Mouse (Mus musculus) ES-E14 (cell line): ENCODE results near the gene Zfand4. TPM values are rescaled to one million over a fixed set of nuclear protein-coding genes. Genes with fewer than 3 reads are reported as not detected.

Experiments
- DNase-seq: peaks from one replicate; pipeline ENCODE4 v3.0.0-alpha.2; 2013; ENCODE audit warnings: low read depth, low spot score
- H3K27ac ChIP-seq: 2 replicates; pipeline ENCODE4 v1.5.1; 2012; ENCODE audit warnings: low read depth, mild to moderate bottlenecking, low read length, moderate library complexity, mixed read lengths; ENCODE audit not compliant: poor library complexity, insufficient read depth, severe bottlenecking
- H3K36me3 ChIP-seq: 2 replicates; pipeline ENCODE4 v1.6.1; 2012; ENCODE audit warnings: mild to moderate bottlenecking, low read length, moderate library complexity, mixed read lengths; ENCODE audit not compliant: control insufficient read depth, poor library complexity, insufficient read depth, severe bottlenecking
- H3K4me1 ChIP-seq, 2 experiments: fragments of 150-350 bp in 1 of 2; sonication (generic) in 1 of 2; 2 replicates each; pipeline ENCODE4 v1.6.1; 2012; ENCODE audit warnings: low read length in 2 of 2, mild to moderate bottlenecking in 1 of 2, mixed read lengths in 1 of 2; ENCODE audit not compliant: control insufficient read depth in 2 of 2, insufficient read depth in 2 of 2, poor library complexity in 1 of 2
- H3K4me3 ChIP-seq, 2 experiments: fragments of 150-350 bp in 1 of 2; sonication (generic) in 1 of 2; 2 replicates each; pipeline ENCODE4 v1.5.1; 2012; ENCODE audit warnings: low read length in 2 of 2, low read depth in 1 of 2, mild to moderate bottlenecking in 1 of 2, mixed read lengths in 1 of 2; ENCODE audit not compliant: insufficient read depth in 1 of 2, poor library complexity in 1 of 2, severe bottlenecking in 1 of 2
- H3K9ac ChIP-seq: 2 replicates; pipeline ENCODE4 v1.6.1; 2012; ENCODE audit warnings: low read depth, mild to moderate bottlenecking, low read length, mixed read lengths; ENCODE audit not compliant: poor library complexity, insufficient read depth, severe bottlenecking
- H3K9me3 ChIP-seq: fragments of 150-350 bp; sonication (generic); 2 replicates; pipeline ENCODE4 v1.6.1; 2012; ENCODE audit warnings: low read depth, mild to moderate bottlenecking, low read length; ENCODE audit not compliant: control insufficient read depth, insufficient read depth
- CHD2 ChIP-seq: IDR thresholded peaks from 2 replicates; pipeline ENCODE4 v1.6.1; 2014; ENCODE audit warnings: mild to moderate bottlenecking, low read depth, low read length, inconsistent platforms
- HCFC1 ChIP-seq: IDR thresholded peaks from 2 replicates; pipeline ENCODE4 v1.6.1; 2012; ENCODE audit warnings: low read length, inconsistent platforms, borderline replicate concordance; ENCODE audit not compliant: insufficient read depth
- MAFK ChIP-seq: IDR thresholded peaks from 2 replicates; pipeline ENCODE4 v1.6.1; 2014; ENCODE audit warnings: mild to moderate bottlenecking, low read depth, low read length, inconsistent platforms; ENCODE audit not compliant: insufficient read depth
- ZC3H11A ChIP-seq: IDR thresholded peaks from 2 replicates; pipeline ENCODE4 v1.6.1; 2012; ENCODE audit warnings: low read depth, mild to moderate bottlenecking, inconsistent platforms, low read length, borderline replicate concordance
- ZNF384 ChIP-seq: IDR thresholded peaks from 2 replicates; pipeline ENCODE4 v1.6.1; 2012; ENCODE audit warnings: low read depth, low read length, inconsistent platforms
- in situ Hi-C, 2 experiments: fragments of 600-800 bp; cut with MboI; formaldehyde crosslinking; loops; one replicate each; pipeline ENCODE4 v1.15.1; 2025; ENCODE audit warnings: low sequenced_read_pairs in 2 of 2, inconsistent platforms in 1 of 2; ENCODE audit not compliant: unreplicated experiment in 2 of 2
- total RNA-seq: library from RNA; depleted of rRNA; stranded (reverse); fragments of 300-350 nt; gene quantifications from 2 replicates; pipeline ENCODE4 v1.2.3, GENCODE M21; 2012

Zfand4 gene
- total RNA-seq, 1 experiment: 1.2 TPM

- no peaks in the 10 kb centered on the region for H3K9me3 ChIP-seq
- H3K36me3 ChIP-seq: no peaks in the 10 kb centered on the region
- DNase-seq: no peak
- no peaks in the 10 kb centered on the region for H3K4me1 ChIP-seq
- in situ Hi-C loops: no loop called here
- H3K4me3 ChIP-seq: no peak overlapping the region
- H3K27ac ChIP-seq: no peak overlapping the region
- no peak for TF ChIP-seq HCFC1
- TF ChIP-seq ZNF384: no peak
- no peak for TF ChIP-seq CHD2
- TF ChIP-seq MAFK: no peak
- TF ChIP-seq ZC3H11A: no peak
- no peak overlapping the region for H3K9ac ChIP-seq
Observed at GRCm38 (mm10) chr6:116339088-116339487, 75.1 kb downstream of the Zfand4 start.

- no peak for DNase-seq
- Histone ChIP-seq H3K27ac (no peak overlapping the region), H3K36me3 (no peaks in the 10 kb centered on the region), H3K4me3 (no peak overlapping the region), H3K9me3 (no peaks in the 10 kb centered on the region), H3K4me1 (no peaks in the 10 kb centered on the region), H3K9ac (no peak overlapping the region)
- in situ Hi-C loops: no loop called here
- TF ChIP-seq ZC3H11A (no peak), HCFC1 (no peak), CHD2 (no peak), MAFK (no peak), ZNF384 (no peak)
Observed at GRCm38 (mm10) chr6:116340521-116340920, 76.5 kb downstream of the Zfand4 start.

- Histone ChIP-seq H3K9me3 (no peaks in the 10 kb centered on the region), H3K9ac (no peak overlapping the region), H3K27ac (no peak overlapping the region), H3K36me3 (no peaks in the 10 kb centered on the region), H3K4me3 (no peak overlapping the region), H3K4me1 (peaks cover 0 to 4% of the 10 kb centered on the region in 2 experiments; a peak in 1 of 4 replicates)
- in situ Hi-C loops: no loop called here
- TF ChIP-seq ZC3H11A: no peak
- TF ChIP-seq CHD2: no peak
- TF ChIP-seq ZNF384: no peak
- no peak for TF ChIP-seq HCFC1
- no peak for TF ChIP-seq MAFK
- DNase-seq: no peak
Observed at GRCm38 (mm10) chr6:116347953-116348352, 83.9 kb downstream of the Zfand4 start.

GRCm38 (mm10) chr6:116349997-116350396 is 86.0 kb downstream of the Zfand4 start:
- no peaks in the 10 kb centered on the region for H3K36me3 ChIP-seq
- no peak overlapping the region for H3K4me3 ChIP-seq
- no peak for DNase-seq
- no peaks in the 10 kb centered on the region for H3K9me3 ChIP-seq
- H3K27ac ChIP-seq: no peak overlapping the region
- TF ChIP-seq ZC3H11A (no peak), MAFK (no peak), CHD2 (no peak), HCFC1 (no peak), ZNF384 (no peak)
- H3K4me1 ChIP-seq: peaks cover 0 to 10% of the 10 kb centered on the region in 2 experiments; a peak in 1 of 4 replicates
- in situ Hi-C loops: no loop called here
- no peak overlapping the region for H3K9ac ChIP-seq

GRCm38 (mm10) chr6:116350643-116351042 is 86.6 kb downstream of the Zfand4 start:
- Histone ChIP-seq H3K4me3 (no peak overlapping the region), H3K36me3 (no peaks in the 10 kb centered on the region), H3K27ac (no peak overlapping the region), H3K9ac (no peak overlapping the region), H3K9me3 (no peaks in the 10 kb centered on the region), H3K4me1 (peaks cover 0 to 12% of the 10 kb centered on the region in 2 experiments; a peak in 2 of 4 replicates)
- TF ChIP-seq HCFC1: no peak
- no peak for TF ChIP-seq ZNF384
- TF ChIP-seq CHD2: no peak
- TF ChIP-seq MAFK: no peak
- TF ChIP-seq ZC3H11A: no peak
- DNase-seq: no peak
- in situ Hi-C loops: no loop called here
